Mouse (Mus musculus): Measurements from ENCODE around the gene Ppm1h.
"Not testable (repeated sequence)": the region's sequence is repeated elsewhere in the genome, so short reads cannot be mapped to it uniquely, and the experiment has no call there.

Ppm1h gene

GRCm38 (mm10) chr10:122930520-122930919 lies 252.0 kb downstream of the Ppm1h start:
- DNase-seq (ENCODE audit: low read depth, low spot score), result no peak
- H3K27me3 ChIP-seq (ENCODE audit: control insufficient read depth, insufficient read depth, low read length, poor library complexity, severe bottlenecking), result no peaks in the 10 kb centered on the region

DNA sequence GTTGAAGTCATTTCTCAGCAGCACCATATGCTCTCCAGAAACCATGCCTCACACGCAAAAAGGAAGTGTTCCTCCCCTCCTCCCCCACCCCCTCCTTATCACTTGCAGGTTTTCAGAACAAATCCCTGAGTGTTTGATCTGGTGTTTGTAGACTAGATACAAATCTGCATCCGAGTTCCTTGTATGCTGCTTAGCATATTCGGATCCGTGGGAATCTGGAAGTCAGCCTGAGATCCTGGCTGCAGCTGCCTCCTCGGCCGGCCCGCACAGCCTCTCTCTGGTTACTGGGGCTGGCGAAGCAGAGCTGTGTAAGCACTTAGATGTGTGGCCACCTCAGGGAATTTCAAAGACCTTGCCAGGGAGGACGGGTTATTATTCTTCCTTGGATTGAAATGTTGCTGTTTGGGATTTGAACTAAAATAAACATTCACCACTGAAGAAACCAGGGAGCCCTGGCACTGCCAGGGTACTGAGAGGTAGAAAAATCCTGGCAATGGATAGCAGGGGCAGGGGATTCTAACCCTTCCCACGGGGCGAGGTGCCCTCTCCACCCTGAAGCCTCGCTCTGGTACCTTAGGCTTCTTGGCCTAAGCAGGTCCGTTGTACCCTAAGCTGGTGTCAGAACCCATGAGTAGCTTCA lies 252.8 kb downstream of the Ppm1h start:
- no peaks in the 10 kb centered on the region for H3K36me3 ChIP-seq (ENCODE audit: control insufficient read depth, insufficient read depth, low read length, poor library complexity, severe bottlenecking)
- no peak for DNase-seq (ENCODE audit: low read depth, low spot score)
- H3K27me3 ChIP-seq (ENCODE audit: control insufficient read depth, insufficient read depth, low read length, poor library complexity, severe bottlenecking), result no peaks in the 10 kb centered on the region

More at GRCm38 (mm10) chr10:122930520-122930919, 252.0 kb downstream of the Ppm1h start:
- H3K36me3 ChIP-seq (ENCODE audit: control insufficient read depth, insufficient read depth, low read length, poor library complexity, severe bottlenecking), result no peaks in the 10 kb centered on the region

- DNase-seq (ENCODE audit: low read depth, low spot score), result no peak
- Histone ChIP-seq H3K27me3 (ENCODE audit: control insufficient read depth, insufficient read depth, low read length, poor library complexity, severe bottlenecking) (no peaks in the 10 kb centered on the region), H3K36me3 (ENCODE audit: control insufficient read depth, insufficient read depth, low read length, poor library complexity, severe bottlenecking) (no peaks in the 10 kb centered on the region)
These were observed 253.4 kb downstream of the Ppm1h start for GRCm38 (mm10) chr10:122931851-122932550.

DNA sequence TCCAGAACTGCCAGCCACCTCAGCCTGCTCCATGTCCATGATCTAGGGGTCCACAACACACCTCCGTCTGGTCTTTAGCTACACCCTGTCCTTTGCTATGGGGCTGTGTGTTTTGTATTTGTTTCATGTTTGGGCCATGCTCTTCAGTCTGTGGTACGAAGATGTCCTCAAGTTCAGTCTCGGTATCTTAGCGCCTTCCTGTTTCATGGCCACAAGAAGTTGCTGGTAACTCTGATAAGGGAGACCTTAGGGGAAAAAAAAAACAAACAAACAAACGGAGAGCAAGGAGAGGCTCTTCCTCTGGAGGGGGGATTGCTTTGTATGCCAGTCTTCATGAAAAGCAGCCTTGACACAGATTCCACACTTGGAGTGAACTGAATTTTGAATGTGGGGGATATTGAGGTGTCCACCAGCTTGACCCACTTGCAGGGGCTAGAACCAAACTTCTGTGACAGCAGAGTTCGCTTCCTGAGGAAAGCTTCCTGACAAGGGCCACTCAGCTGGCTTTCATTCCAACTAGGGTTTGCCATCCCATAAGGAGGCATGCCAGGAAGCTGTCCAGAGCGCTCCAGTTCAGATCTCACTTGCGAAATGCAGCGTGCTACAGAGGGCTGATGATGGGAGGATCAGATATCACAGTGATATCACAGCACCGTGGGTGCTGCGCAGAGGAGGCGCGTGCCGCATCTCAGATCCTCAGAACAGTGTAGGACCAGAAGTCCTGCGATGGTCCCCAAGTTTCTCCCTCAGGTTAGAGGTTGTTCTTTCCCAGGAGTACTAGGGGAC lies 254.7 kb downstream of the Ppm1h start:
- no peak for DNase-seq (ENCODE audit: low read depth, low spot score)
- no peaks in the 10 kb centered on the region for H3K36me3 ChIP-seq (ENCODE audit: control insufficient read depth, insufficient read depth, low read length, poor library complexity, severe bottlenecking)
- H3K27me3 ChIP-seq (ENCODE audit: control insufficient read depth, insufficient read depth, low read length, poor library complexity, severe bottlenecking), result no peaks in the 10 kb centered on the region

GRCm38 (mm10) chr10:122935406-122935805 lies 256.8 kb downstream of the Ppm1h start:
- not testable (repeated sequence) for H3K36me3 ChIP-seq (ENCODE audit: control insufficient read depth, insufficient read depth, low read length, poor library complexity, severe bottlenecking); DNase-seq (ENCODE audit: low read depth, low spot score); H3K27me3 ChIP-seq (ENCODE audit: control insufficient read depth, insufficient read depth, low read length, poor library complexity, severe bottlenecking)

DNA sequence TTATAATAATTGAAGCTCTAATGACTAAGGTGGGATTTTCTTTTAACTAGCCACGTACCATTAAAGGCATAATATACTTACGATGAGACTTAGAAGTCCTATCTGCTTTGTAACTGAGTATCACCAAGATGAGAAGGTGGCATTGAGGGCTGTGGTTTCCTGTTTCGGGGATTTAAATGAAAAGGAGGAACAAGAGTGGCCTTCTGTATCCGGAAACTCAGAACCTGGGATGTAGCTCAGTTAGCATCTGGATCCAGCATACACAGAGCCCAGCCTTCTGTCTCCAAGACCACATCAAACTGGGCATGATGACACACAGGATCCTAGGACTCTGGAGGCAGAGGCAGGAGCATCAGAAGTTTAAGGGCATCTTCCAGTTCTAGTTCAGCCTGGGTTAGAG lies 258.8 kb downstream of the Ppm1h start:
- not testable (repeated sequence) for DNase-seq (ENCODE audit: low read depth, low spot score); H3K27me3 ChIP-seq (ENCODE audit: control insufficient read depth, insufficient read depth, low read length, poor library complexity, severe bottlenecking); H3K36me3 ChIP-seq (ENCODE audit: control insufficient read depth, insufficient read depth, low read length, poor library complexity, severe bottlenecking)

- Histone ChIP-seq H3K36me3 (ENCODE audit: control insufficient read depth, insufficient read depth, low read length, poor library complexity, severe bottlenecking) (no peaks in the 10 kb centered on the region), H3K27me3 (ENCODE audit: control insufficient read depth, insufficient read depth, low read length, poor library complexity, severe bottlenecking) (no peaks in the 10 kb centered on the region)
- DNase-seq (ENCODE audit: low read depth, low spot score), result no peak
These were observed 261.0 kb downstream of the Ppm1h start for GRCm38 (mm10) chr10:122939546-122939945.

DNA sequence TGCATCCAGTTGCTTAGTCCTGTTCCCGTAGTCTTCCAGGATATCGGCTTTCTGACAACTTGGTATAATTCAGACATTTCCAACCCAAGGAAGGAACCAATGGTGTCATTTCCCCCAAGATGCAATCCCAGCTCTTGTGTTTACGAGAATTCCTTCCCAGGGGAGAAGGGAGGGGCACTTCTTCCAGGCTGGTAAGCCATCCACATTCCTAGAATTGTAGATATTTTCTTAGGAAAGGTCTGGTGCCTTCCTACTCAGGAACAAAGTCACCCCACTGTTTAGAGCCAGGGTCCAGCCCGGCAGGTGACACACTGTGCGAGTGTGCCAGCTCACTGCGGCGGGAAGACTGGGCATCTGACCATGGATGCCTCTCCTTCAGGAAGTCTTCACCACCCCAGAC lies 264.2 kb downstream of the Ppm1h start:
- DNase-seq (ENCODE audit: low read depth, low spot score), result no peak
- no peaks in the 10 kb centered on the region for H3K36me3 ChIP-seq (ENCODE audit: control insufficient read depth, insufficient read depth, low read length, poor library complexity, severe bottlenecking)
- no peaks in the 10 kb centered on the region for H3K27me3 ChIP-seq (ENCODE audit: control insufficient read depth, insufficient read depth, low read length, poor library complexity, severe bottlenecking)

DNA sequence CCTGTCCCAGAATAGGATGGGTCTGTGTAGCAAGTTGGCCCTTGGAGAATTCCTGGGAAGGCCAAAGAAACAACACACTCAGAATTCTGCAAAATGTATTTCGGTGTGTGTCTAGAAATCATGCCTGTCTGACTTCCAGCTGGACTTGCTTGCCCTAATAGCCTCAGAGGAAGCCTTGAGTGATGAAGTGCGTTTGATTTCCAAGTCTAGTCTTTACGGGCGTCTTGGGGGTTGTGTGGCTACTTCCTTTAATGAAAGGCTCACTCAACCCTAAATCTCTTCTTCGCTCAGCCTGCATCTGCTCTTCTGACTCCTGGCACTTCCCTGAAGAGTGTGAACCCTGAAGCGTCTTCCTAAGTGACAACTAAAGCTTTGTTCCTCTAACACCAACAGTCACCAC lies 265.3 kb downstream of the Ppm1h start:
- DNase-seq (ENCODE audit: low read depth, low spot score), result no peak
- no peaks in the 10 kb centered on the region for H3K27me3 ChIP-seq (ENCODE audit: control insufficient read depth, insufficient read depth, low read length, poor library complexity, severe bottlenecking)
- no peaks in the 10 kb centered on the region for H3K36me3 ChIP-seq (ENCODE audit: control insufficient read depth, insufficient read depth, low read length, poor library complexity, severe bottlenecking)

- DNase-seq (ENCODE audit: low read depth, low spot score), result no peak
- Histone ChIP-seq H3K36me3 (ENCODE audit: control insufficient read depth, insufficient read depth, low read length, poor library complexity, severe bottlenecking) (no peaks in the 10 kb centered on the region), H3K27me3 (ENCODE audit: control insufficient read depth, insufficient read depth, low read length, poor library complexity, severe bottlenecking) (no peaks in the 10 kb centered on the region)
These were observed 266.3 kb downstream of the Ppm1h start for GRCm38 (mm10) chr10:122944888-122945287.

GRCm38 (mm10) chr10:122950966-122951365 lies 272.4 kb downstream of the Ppm1h start:
- no peak for DNase-seq (ENCODE audit: low read depth, low spot score)
- H3K36me3 ChIP-seq (ENCODE audit: control insufficient read depth, insufficient read depth, low read length, poor library complexity, severe bottlenecking), result no peaks in the 10 kb centered on the region

DNA sequence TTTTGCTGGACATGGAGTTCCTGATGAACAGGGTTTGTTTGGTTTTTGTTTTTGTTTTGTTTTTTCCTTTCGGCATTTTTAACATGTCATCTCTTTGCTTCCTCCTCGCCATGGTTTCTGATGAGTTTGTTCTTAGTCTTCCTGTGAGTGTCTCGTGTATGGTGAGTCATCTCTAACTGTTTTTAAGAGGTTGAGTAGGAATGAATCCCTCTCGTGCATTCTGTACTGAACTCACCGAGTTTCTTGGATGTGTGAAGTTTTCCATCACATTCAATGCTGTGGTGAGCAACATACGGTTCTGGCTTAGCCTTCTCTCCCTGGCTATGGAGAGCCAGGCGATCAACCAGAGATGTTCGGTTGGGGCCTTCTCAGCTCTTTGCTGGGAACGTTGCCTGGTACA lies 275.0 kb downstream of the Ppm1h start:
- no peak for DNase-seq (ENCODE audit: low read depth, low spot score)
- H3K36me3 ChIP-seq (ENCODE audit: control insufficient read depth, insufficient read depth, low read length, poor library complexity, severe bottlenecking), result no peaks in the 10 kb centered on the region
- H3K27me3 ChIP-seq (ENCODE audit: control insufficient read depth, insufficient read depth, low read length, poor library complexity, severe bottlenecking), result no peaks in the 10 kb centered on the region

More at GRCm38 (mm10) chr10:122950966-122951365, 272.4 kb downstream of the Ppm1h start:
- no peaks in the 10 kb centered on the region for H3K27me3 ChIP-seq (ENCODE audit: control insufficient read depth, insufficient read depth, low read length, poor library complexity, severe bottlenecking)

DNA sequence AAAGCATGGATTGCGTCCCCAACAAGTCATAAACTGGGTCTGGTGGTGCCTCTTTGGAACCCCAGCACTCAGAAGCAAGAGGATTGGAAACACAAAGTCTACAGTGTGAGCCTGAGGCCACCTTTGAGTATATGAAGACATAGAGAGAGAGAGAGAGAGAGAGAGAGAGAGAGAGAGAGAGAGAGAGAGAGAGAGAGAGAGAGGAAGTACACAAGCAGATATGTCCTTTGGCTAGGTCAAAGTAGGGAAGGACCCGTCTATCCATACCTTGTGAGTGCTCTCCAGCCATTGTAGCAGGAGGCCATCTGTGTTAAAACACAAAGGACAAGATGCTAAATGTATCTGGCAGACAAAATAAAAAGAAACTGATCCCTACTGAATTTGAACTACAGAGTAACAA lies 279.4 kb downstream of the Ppm1h start:
- Histone ChIP-seq H3K27me3 (ENCODE audit: control insufficient read depth, insufficient read depth, low read length, poor library complexity, severe bottlenecking) (no peaks in the 10 kb centered on the region), H3K36me3 (ENCODE audit: control insufficient read depth, insufficient read depth, low read length, poor library complexity, severe bottlenecking) (no peaks in the 10 kb centered on the region)
- DNase-seq (ENCODE audit: low read depth, low spot score), result no peak

- no peak for DNase-seq (ENCODE audit: low read depth, low spot score)
- Histone ChIP-seq H3K36me3 (ENCODE audit: control insufficient read depth, insufficient read depth, low read length, poor library complexity, severe bottlenecking) (no peaks in the 10 kb centered on the region), H3K27me3 (ENCODE audit: control insufficient read depth, insufficient read depth, low read length, poor library complexity, severe bottlenecking) (no peaks in the 10 kb centered on the region)
These were observed 280.1 kb downstream of the Ppm1h start for GRCm38 (mm10) chr10:122958699-122959098.

- no peaks in the 10 kb centered on the region for H3K27me3 ChIP-seq (ENCODE audit: control insufficient read depth, insufficient read depth, low read length, poor library complexity, severe bottlenecking)
- no peak for DNase-seq (ENCODE audit: low read depth, low spot score)
These were observed 281.7 kb downstream of the Ppm1h start for GRCm38 (mm10) chr10:122960216-122960615.

More at GRCm38 (mm10) chr10:122960216-122960615, 281.7 kb downstream of the Ppm1h start:
- no peaks in the 10 kb centered on the region for H3K36me3 ChIP-seq (ENCODE audit: control insufficient read depth, insufficient read depth, low read length, poor library complexity, severe bottlenecking)
